Mouse (Mus musculus) embryo, embryonic 9.5 days (tissue): Measurements from ENCODE around the gene Slc9a4.
A peak's percentile ranks its signal among the peaks of the same experiment; 100 is the strongest.
"Not testable (repeated sequence)": the region's sequence is repeated elsewhere in the genome, so short reads cannot be mapped to it uniquely, and the experiment has no call there.

Experiments
- DNase-seq: peaks from one replicate; pipeline ENCODE4 v3.0.0-alpha.2; 2017; ENCODE audit errors: extremely low spot score

Slc9a4 gene

DNA sequence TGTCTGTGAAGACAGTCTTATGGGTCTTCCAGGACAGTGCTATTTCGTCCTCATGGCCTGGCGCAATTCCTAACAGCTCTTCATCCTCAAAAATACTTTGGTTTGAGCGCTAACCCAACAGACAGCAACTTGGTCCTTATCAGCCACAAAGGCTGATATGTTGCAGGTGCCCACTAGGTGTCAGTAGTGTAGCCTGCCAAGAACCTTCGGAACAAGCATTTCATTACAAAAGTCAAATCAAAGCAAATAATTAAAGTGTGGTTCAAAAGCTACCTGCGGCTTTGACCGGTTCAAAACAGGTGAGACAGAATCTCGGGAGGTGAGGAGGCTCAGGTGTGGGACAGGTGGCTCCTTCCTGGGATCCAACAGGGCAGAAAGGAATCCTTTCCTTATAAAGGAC lies at the start of gene Slc9a4:
Gene Slc9a4 (plus strand): TSS at position 298 of the 400 bp plus-strand sequence.
- DNase-seq, result peak; percentile 29

DNA sequence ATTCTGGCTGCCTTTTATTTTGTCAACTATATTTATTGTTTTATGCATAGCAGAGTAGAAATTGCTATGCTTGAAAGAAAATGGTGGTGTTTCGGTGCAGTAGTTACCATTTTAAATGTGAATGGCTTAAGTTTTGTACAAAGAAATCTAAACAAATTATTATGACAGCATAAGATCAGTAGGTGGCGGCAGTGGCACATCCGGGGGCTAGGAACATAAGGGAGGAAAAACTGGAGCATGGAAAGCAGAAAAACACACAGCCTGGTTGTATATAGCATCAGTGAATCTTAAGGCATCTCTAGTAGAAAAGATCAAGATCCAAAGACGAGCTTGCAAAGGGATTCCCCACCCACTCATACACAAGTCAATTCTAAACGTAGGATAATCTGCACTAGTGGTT lies 42.3 kb upstream of the Slc9a4 start:
- DNase-seq, result no peak

DNA sequence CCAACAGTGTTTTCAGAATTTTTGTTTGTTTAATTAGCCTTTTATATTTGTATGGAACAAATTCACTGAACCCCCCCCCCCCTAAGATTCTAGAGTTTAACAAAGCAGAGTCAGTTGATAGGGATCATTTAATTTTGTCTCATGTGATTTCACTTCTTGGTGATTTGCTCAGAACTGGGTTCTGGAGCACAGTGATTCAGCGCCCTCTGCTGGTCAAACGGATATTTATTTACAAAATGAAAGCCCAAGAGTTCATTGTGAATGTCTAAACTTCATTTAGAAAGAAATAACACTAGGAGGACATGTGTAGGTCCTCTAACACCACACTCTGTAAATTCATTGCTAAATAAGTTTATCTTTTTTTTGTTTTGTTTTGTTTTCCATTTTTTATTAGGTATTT lies 35.2 kb upstream of the Slc9a4 start:
- peak; percentile 48 for DNase-seq

DNA sequence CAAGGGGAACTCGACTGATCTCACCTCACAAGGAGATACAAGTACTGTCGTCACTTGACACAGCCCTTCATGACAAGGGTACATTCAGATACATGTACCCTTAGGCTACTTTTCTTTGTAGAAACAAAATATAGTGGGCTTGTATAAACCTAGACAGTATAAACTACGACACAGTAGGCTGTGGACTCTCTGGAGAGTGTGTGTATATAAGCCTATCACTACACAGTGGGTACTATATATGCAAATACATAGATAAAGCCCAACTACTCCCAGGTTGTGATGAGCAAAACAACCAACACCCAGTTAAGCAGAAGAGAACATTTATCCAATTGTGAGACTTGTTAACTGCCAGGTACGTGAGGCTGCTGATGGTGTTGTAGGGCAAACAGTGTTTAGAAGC lies 33.2 kb upstream of the Slc9a4 start:
- DNase-seq, result no peak

DNA sequence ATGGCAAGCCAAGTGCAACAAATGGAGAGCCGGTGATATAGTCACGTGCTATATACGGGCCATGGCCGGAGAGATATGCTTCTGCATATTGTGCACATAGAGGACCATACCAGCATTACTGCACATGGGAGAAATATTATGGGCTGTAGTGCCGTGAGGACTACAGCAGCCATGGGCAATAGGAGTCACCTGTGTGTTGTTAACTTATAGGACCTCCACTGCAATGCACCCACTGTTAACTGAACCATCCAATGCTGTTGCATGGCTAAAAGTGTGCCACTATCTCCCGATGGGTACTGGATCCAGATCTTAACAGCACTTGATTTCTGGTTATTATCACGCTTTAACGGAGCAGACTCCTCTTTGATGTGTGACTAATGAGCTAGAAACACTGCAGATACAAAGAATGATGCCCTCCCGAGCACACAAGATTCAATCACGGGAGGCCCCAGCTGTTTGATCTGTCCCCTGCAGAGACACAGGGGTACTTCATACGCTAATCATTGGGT lies 32.8 kb upstream of the Slc9a4 start:
- no peak for DNase-seq

DNA sequence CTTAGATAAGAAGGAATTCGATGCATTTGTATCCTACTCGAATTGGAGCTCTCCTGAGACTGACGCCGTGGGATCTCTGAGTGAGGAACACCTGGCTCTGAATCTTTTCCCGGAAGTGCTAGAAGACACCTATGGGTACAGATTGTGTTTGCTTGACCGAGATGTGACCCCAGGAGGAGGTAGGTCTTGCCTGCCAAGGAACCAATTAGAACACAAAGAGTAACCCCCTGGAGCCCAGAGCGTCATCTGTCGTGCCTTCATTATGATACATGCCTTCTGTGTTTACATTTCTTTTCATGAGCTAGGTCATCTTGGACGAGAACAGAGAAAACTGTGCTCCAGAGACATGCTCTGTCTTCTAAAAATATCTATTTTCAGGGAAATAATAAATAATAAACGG lies 32.1 kb upstream of the Slc9a4 start:
- DNase-seq, result no peak

DNA sequence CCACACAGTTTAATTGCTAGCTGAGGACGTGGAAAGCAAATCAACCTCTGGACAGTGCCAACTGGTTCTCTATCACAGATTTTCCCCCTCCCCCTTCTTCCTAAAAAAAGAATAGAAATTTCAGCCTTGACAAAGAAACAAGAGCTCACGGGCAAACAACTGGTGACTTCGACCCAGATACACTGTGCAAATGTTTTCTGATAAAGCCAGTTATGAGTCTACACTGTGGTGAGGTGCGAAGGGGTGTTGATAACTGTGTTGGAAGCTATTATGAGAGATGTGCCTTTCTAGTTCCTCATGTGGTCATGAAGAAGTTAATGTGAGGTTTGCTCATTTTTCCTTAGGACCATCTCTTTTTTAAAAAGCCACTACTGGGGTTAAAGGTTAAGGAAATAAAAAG lies 10.5 kb upstream of the Slc9a4 start:
- no peak for DNase-seq

DNA sequence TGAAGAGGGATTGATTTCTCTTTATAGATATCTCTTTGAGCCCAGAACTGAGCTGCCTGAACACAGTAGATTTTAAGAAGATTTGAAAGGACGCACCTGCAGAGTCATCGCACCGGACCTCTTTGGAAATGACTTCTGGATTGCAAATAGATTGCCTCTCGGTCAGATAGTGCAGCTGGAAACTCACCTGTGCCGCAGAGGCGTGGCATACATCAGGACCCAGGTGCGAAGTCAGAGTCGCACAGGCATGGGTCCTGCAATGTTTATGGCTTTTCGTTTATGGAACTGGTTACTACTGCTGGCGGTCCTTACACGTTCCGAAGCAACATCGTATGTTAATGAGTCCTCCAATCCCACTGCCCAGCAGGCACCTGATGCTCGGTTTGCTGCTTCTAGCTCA lies 388 bp downstream of the Slc9a4 start:
- no peak for DNase-seq

DNA sequence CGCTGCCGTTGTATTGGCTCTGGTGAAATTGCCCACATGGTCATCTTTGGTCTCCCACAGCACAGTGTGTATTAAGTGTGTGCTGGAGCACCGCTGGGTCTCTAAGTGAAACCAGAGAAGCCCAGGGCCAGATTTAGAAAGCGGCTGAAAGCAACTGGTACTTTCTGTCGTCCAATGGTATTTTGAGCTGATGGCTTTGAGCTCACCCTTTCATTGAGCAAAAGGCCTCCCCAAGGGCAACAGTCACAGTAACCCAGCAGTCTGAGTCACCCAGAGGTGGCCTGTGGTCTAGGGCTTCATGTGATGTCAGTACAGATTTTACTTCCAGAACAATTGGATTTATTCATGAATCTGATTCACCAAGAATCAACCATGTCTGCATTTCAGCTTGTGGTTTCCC lies 6.9 kb downstream of the Slc9a4 start:
- DNase-seq, result no peak

DNA sequence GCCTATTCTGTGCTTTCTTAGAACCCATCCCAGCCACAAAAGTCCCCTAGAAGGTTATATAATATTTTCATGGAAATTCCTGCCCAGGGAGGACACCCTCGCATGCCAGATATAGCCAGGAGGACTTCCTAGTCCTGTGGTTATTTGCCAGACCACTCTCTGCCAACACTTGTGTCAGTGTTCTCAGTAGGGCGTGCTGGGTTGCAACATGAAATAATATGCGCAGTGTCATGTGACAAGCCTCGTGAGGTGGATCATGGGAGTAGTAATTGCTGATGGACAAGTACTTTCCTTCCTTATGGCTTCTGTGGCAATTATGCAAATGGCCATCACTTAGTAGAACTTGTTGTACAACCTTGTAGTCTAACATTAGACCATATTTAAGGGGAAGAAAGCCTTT lies 11.1 kb downstream of the Slc9a4 start:
- no peak for DNase-seq

DNA sequence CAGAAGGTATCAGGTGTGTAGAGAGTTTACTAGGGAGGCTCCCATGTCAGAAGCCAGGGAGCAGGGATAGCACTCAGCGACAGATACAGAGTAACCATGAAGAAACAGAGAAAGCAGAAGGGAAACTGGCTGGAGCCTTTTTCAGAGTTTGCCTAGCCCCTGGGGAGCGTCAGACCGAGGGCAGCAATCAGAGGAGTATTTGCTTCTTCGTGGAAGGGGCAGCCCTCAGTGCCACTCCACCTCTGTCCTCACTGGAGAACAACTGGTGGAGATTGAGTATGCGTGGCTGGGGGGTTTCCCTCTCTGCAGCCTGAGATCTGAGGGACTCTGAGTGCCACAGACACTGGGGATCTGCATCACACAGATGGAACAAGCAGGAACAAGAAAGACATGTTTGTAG lies 17.9 kb downstream of the Slc9a4 start:
- no peak for DNase-seq

DNA sequence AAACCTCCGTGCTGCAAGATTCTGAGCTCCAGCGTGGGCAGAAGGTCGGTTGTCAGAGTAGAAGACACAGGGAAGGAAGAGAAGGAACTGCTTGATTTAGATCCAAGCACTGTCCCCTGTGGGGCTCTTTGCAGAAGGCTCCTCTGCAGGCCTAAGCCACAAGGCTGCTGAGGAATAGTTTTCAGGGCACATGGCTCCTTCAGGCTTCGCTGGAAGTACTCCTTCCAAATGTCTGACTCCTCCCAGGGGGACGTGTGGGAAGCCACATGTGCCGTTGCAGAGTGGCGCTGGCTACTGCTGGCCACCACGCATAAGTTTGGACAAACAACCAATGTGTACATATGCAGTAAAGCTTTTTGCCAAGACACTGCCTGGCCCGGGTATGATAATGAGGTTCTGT lies 19.8 kb downstream of the Slc9a4 start:
- not testable (repeated sequence) for DNase-seq

DNA sequence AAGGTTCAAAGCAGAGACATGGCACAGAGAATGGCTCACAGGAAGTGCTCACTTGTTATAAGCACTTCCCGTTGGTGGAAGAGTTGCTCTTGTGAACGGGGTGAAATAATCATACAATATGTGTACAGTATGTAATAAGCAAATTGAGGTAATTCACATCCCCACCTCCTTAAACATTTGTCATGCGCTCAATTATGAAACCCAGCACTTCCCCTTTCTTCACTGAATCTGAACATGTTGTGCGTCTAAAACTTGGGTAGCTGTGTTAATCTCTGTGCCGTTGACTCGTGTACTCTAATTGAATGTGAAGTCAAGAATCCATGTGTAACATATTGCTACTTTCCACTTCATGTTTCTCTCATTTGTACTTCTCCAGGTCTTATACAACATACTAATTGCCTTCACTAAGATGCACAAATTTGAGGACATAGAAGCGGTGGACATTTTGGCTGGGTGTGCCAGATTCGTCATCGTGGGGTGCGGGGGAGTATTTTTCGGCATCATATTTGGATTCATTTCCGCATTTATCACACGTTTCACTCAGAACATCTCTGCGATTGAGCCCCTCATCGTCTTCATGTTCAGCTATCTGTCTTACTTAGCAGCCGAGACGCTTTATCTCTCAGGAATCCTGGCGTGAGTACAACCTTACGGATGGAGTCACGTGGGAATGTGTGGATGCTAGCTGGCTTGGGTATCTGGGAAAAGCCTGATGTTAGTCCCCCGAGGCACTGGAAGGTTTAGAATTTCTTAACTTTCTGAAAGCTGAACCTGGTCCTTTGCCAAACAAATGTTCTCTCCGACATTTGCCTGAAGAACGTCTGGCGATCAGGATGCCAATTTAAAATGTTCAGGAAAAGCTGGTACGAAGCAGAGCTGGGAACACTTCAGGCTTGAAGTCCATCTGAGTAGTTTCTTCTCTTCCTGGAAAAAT lies 20.8 kb downstream of the Slc9a4 start:
- no peak for DNase-seq

DNA sequence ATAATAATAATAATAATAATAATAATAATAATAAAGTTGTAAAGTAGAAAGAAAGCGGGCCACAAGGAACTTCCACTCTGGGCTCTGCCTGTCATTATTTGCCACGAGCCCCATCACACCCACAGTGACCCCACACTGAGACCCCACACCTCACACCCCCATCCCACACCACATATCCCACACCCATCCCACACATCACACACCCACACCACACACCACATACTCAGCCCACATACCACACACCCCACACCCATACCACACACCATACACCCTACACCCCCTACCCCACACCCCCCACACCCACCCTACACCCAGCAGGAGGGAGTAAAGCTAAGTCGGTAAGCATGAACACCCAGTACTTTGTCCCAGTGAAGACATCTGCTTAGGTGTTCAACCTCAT lies 21.6 kb downstream of the Slc9a4 start:
- DNase-seq, result no peak

DNA sequence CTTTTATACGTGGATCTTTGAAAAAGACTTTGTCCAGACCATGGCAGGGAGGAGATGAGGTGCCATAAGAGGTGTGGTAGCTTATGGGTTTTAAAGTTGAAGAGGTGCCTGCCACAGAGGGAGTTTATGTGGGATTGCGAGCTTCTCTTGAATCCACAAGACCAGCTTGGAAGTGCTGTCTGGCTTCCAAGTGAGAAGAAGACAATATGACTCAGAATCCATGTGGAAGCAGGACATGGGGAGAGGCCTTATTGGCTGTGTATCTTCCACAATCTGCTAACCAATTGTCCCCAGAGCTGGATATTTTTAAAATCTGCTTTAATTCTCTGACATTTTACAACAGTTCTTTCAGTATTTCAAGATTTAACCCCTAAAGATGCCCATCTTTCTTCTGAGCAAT lies 33.3 kb downstream of the Slc9a4 start:
- no peak for DNase-seq

DNA sequence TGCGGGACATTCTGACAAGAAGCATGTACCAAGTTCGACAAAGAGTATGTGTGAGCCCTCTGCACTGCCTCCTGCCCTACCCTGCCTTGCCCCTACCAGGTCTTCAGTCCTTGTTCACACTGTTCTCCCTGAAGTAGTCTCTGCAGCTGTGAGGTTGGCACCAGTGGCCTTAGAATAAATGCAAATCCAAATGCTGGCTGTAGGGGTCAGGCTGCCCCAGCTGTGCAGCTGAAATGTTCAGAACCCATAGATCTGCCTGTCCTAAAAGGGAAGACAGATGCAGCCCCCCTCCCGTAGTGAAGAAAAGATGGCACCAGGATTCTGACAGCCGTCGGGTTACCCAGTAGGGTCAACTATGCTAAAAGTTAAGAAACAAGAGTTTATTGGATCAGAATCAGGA lies 39.2 kb downstream of the Slc9a4 start:
- no peak for DNase-seq

DNA sequence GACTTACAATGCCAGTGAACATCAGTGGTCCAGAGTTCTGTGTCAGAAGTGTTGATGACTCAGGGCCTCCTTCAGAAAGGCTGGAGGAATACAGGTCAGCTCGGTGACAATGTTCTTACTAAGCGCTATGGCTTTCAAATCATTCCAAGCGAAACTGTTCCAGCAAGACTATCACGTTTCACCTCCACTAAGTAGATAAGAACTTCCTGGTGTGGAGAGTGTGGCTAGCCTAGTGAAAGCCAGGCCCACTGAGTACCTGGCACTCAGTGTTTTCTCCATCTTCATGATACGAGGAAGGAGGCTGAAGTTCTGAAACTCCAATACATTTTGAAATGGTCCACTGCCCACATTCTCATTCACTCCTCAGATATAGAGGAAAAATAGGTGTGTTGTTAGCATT lies 40.0 kb downstream of the Slc9a4 start:
- no peak for DNase-seq

DNA sequence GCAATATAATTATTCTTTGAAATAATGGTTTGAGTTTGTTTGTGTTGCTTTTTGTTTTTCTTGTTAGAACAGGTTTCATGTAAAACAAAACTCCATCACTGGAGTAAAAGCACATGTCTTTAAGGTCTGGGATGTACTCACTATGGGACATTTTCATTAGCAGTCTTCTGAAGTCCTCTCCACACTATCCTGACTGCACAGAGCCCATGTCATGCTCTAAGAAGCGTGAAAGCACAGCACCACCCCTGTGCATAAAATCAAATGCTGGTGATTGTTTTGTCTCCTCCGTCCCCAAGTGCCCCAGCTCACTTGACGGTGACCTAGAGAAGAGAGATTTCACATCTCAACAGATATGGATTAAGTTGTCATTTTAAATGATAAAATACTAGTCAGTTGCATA lies 45.1 kb downstream of the Slc9a4 start:
- no peak for DNase-seq

DNA sequence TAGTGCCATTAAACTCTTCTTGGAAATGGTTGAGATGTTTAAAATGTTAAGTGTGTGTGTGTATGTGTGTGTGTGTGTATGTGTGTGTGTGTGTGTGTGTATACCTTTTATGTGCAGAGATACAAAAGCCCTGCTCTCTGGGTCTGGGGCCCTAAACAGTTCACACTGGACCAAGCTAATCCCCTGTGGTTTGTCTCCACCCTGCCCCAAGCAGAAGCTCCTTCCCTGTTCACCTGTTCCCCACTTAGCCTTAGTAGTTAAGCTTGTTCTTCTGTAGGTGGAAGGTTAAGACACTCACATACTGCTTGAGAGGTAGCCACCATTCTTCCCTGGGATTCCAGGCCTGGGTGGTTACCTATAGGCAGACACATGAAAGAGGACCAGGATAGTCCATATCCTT lies 47.1 kb downstream of the Slc9a4 start:
- no peak for DNase-seq

DNA sequence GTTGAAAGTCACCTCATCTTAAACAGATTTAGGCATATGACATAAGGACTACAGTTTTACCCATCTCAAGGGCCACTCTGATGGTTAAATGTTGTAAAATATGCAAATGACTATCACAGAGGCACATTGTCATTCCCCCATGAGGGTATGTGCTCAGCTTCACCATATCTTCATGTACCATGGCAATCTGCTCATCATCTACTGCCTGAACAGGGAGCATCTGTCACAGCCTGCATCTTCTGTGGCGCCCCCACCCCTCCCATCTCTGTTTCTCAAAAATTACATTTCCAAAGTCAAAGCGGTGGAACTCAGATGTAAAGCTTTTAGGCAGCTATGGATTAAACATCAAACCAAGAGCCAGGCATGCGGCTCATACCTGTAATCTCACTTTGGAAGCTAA lies 48.6 kb downstream of the Slc9a4 start:
- no peak for DNase-seq

DNA sequence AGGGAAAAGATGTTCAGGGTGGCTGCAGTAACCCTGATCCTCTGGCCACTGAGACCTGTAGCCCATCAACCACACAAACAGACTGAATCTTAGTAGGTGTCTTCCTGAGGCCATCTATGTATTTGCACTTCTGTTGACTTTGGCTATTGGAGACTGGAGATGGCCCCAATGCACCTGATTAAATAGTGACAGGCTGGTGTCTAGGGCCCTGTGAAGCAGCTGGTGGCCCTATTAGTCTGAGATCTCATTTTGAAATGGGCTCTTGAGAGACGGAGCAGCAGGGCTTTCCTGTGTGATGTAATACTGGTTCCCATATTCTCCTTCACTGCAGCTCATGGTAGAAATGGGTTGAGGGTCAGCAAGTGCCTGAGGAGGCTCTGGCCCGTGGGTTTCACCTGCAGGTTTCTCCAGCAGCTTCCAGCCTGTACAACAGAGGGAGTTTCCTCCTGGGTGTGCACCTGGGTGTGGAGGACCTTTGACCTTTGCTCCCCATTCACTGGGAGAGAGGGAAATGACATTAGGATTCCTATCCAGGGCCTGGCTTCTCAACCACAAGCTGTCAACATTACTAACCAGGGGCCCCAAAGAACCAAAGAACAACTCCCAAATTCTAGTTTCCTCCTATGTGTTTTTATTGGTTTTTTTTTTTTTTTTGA lies 52.7 kb downstream of the Slc9a4 start:
- DNase-seq, result no peak

DNA sequence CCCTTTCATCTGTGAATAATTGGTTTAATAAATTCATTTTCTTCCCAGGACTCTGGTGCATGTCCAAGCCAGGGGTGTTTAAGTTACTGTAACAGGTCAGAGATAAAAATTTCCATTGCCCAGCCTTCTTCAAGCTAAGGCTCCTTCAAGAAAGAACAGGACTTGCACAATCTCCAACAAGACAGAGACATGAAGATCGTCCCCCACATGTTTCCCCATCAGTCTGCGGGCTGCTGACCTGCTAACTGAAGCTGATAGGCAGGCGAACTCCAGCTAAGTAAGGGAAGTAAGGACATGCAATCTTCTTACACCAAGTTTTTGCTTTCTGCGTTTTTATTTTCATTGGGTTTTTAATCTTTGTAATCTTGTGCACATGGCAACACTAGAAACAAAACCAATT lies 54.7 kb downstream of the Slc9a4 start:
- DNase-seq, result no peak

DNA sequence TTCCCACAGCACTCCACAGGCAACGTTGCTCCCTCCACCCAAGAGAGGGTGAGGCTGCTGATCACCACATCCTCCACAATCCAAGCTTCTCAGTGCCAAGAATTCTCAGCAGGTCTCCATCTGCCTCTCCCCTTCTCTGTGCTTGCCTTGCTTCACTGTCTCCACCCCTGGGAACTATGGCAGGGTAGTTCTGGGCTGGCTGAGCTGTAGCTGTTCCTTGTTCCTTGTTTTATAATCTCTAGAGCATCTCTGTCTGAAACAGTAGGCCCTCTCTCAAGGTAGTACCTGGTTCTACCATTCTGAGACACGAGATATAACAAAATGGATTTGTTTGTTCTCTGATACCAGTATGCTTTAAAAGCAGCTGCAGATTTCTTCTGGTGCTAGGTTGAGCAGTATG lies 68.4 kb downstream of the Slc9a4 start:
- no peak for DNase-seq
